Mouse (Mus musculus) frontal cortex, postnatal 36 days (tissue): Measurements from ENCODE around the gene Tmem189.
A peak's percentile ranks its signal among the peaks of the same experiment; 100 is the strongest.

ENCODE experiments used
- DNase-seq, 2 experiments: peaks; one replicate each; pipeline ENCODE4 v3.0.0; 2022; ENCODE audit warnings: low spot score in 2 of 2

The Tmem189 gene

GRCm38 (mm10) chr2:167701472-167701871 lies 11.8 kb upstream of the Tmem189 start:
- DNase-seq: no peak

- DNase-seq: no peak
Measured at GRCm38 (mm10) chr2:167700018-167700417, 10.4 kb upstream of the Tmem189 start.

DNA sequence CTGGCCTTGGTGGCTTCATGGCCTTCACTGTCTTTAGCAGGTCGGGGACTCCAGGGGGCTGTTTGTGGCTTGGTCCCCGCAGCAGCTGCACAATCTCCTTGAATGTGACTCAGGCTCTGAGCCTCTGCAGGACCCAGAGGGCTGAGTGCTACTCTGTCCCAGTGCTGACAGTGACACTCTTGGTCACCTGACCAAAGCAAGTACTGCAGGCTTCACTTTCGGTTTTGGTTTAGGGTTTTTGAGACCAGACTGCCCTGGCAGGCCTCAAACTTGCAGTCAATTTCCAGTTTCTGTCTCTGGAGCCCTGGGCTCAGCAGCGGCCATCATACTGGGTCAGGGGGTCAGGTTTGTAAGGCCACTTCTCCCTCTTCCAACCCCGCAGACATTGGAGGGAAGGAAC lies 8.3 kb upstream of the Tmem189 start:
- no peak for DNase-seq

- no peak for DNase-seq
Measured at GRCm38 (mm10) chr2:167696143-167696542, 6.5 kb upstream of the Tmem189 start.

DNA sequence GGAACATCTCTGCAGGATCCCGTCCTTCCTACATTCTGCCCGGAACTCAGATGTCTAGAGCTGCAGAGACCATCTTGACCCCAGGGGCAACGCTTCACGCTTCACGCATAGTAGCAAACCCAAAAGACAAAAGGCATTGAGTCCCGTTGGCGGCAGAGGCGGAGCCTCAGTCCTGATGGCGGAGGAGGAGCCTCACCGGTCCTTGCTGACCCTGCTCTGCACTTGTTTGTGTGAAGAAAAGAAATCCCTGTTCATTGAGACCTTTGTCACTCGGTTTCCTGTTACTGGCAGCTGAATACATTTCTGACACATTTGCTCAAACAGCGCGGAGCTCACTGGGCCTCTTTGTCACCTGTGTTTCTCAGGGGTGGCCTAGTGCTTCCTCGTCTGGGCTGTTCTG lies 5.9 kb upstream of the Tmem189 start:
- DNase-seq: no peak

DNA sequence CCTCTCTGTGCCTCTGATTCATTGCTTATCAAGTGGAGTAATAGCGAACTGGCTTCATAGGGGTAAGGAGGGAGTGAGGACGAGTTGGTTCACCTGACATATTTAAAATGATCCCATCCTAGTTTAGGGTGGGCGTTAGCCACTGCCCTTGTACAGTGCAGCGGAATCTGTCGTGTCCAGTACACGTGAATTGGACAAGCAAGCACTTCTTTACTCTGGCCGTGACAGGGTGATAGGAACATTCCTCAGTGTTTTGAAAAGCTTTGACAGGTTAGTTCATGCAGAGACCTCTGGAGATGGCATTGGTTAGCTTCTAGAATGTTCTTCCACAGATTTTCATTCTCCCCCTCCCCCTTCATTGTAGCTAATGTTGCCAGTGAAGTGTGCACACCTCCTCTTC lies 5.3 kb upstream of the Tmem189 start:
- no peak for DNase-seq

DNA sequence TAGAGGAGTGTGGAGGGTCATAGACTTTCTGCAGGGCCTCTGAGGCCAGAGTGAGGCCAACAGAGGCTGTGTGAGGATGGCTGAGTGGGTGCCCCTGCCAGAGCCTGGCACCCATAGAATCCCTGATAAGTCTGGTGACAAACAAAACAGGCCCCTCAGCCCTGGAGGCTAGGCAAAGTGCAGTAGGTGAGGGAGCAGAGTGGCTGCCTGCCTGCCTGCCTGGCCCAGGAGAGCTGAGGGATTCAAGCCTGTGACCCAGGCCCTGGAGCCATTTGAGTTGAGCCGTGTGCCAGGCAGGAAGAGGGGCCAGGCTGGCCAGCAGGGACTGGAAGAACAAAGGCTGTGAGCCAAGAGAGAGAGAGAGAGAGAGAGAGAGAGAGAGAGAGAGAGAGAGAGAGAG lies 4.6 kb upstream of the Tmem189 start:
- no peak for DNase-seq

DNA sequence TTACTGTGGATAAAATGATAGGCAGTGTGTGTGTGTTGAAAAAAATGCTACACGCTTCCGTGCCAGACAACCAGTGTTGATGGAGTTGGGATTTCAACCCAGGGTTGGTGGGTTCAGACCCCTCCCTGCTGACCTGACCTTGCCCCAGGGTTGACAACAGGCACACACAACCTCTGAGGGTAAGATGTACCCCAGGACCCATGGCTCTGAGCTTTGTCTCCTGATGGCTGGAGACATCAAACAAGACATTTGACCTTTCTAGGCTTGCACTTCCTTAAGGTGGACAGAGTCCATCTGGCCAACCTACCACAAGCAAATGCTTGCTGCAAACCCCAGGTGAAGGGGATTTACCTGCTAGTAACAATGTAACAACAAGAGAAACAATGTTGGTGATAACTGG lies 3.9 kb upstream of the Tmem189 start:
- no peak for DNase-seq

DNA sequence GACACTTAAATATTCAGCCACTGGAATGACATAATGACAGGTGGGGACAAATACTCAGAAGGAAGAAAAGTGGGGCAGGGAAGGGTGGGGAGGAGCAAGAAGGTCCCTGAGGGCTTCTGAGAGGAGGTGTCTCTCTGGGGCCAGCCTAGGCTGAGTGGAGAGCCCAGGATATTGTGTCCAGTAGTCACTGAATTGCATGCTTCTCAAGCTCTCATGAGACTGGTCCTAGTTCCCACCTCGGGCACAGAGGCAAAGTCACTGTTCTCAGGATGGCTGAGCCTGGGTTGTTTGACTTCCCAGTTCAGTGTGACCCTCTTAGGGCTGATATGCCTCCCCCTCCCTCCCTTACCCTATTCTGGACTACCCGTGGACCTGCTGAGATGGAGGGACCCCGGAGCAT lies 3.2 kb upstream of the Tmem189 start:
- DNase-seq: no peak

GRCm38 (mm10) chr2:167691871-167692661 lies 2.4 kb upstream of the Tmem189 start:
- DNase-seq: peak; percentile 43 to 55

DNA sequence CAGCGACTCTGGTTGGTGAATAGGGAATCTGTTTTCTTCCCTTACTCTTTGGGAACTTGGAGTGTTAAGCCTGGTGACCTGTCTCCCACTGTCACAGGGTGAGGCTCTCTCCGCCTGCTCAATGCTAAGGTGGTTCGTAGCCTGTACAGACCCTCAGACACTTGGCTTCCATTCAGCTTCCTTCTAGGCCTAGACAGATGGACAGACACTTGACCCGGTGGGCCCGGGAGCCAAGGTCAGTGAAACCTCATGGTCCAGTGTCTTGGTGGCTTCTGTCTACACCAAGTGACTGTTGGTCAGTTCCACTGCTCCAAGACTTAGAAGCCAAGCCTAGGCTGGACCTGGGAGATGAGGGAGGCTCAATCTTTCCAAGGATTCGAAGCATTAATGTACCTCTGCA lies 1.8 kb upstream of the Tmem189 start:
- DNase-seq: no peak

- no peak for DNase-seq
Measured at GRCm38 (mm10) chr2:167690962-167691311, 1.3 kb upstream of the Tmem189 start.

- peak in 1 of 2 experiments; percentile 31 for DNase-seq
Measured at GRCm38 (mm10) chr2:167690219-167690961, 768 bp upstream of the Tmem189 start.

DNA sequence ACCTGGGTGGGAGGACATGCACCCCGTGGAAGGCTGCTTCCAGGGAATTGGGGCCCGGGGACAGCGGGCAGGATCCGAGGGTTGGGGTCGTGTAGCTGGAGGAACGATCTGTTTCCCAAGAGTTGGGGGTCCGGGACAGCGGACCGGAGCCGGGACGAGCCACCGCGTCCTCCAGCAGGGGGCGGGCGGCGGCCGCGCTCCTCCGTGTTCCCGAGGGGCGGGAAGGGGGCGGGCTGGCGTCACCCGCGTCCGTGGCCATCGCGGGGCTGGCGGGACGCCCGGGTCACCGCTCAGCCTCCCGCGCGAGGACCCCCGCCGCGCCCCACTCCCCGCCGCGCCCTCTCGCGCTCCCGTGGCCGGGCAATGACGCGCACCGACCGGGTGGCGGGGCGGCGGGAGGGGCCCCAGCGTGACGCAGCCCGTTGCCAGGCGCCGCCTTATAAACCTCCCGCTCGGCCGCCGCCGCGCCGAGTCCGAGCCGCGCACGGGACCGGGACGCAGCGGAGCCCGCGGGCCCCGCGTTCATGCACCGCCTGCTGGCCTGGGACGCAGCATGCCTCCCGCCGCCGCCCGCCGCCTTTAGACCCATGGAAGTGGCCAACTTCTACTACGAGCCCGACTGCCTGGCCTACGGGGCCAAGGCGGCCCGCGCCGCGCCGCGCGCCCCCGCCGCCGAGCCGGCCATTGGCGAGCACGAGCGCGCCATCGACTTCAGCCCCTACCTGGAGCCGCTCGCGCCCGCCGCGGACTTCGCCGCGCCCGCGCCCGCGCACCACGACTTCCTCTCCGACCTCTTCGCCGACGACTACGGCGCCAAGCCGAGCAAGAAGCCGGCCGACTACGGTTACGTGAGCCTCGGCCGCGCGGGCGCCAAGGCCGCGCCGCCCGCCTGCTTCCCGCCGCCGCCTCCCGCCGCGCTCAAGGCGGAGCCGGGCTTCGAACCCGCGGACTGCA lies 847 bp downstream of the Tmem189 start, which contains the start of gene Cebpb:
Gene Cebpb (plus strand): TSS at position 418 of the 954 bp plus-strand sequence.
- peak; percentile 79 to 81 for DNase-seq

GRCm38 (mm10) chr2:167688126-167688497 lies 1.5 kb downstream of the Tmem189 start:
- peak in 1 of 2 experiments; percentile 19 for DNase-seq

GRCm38 (mm10) chr2:167687651-167688101 lies 1.9 kb downstream of the Tmem189 start:
- DNase-seq: no peak

- no peak for DNase-seq
Measured at GRCm38 (mm10) chr2:167687250-167687586, 2.4 kb downstream of the Tmem189 start.

- no peak for DNase-seq
Measured at GRCm38 (mm10) chr2:167686382-167687249, 3.0 kb downstream of the Tmem189 start.

GRCm38 (mm10) chr2:167685865-167686264 lies 3.8 kb downstream of the Tmem189 start:
- no peak for DNase-seq

DNA sequence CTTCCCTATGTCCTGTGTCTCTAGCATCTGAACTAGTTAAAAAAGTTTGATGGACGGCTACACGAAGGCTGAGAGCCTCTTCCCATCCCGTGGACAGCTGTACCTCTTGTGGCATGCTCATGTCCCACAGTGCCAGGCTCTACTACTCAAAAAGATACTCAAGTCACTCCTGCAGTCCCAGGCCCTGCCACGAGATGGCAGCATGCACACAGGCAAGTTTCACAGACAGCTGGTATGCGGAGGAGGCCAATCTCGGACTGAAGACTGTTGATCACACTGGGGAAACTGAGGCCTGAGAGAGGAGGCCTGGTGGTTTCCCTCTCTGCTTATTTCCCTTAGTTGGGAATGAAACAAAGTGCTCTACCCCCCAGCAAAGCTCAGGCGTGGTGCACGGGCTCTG lies 4.5 kb downstream of the Tmem189 start:
- DNase-seq: peak; percentile 98 to 99

GRCm38 (mm10) chr2:167683721-167684120 lies 5.9 kb downstream of the Tmem189 start:
- DNase-seq: no peak
